Mouse (Mus musculus) gonadal fat pad, adult 2 months (tissue): ENCODE results near the gene Sox4. TPM values are rescaled to one million over a fixed set of nuclear protein-coding genes. Genes with fewer than 3 reads are reported as not detected.

Source experiments
- DNase-seq: peaks from one replicate; pipeline ENCODE4 v3.0.0-alpha.2; 2012; ENCODE audit warnings: low read depth
- polyA plus RNA-seq: library from polyadenylated mRNA; depleted of rRNA; stranded (reverse); fragments of >200 nt; gene quantifications from 2 replicates; pipeline ENCODE4 v1.2.3, GENCODE M21; 2012

Gene Sox4
- polyA plus RNA-seq, 1 experiment = 15.0 TPM

DNA sequence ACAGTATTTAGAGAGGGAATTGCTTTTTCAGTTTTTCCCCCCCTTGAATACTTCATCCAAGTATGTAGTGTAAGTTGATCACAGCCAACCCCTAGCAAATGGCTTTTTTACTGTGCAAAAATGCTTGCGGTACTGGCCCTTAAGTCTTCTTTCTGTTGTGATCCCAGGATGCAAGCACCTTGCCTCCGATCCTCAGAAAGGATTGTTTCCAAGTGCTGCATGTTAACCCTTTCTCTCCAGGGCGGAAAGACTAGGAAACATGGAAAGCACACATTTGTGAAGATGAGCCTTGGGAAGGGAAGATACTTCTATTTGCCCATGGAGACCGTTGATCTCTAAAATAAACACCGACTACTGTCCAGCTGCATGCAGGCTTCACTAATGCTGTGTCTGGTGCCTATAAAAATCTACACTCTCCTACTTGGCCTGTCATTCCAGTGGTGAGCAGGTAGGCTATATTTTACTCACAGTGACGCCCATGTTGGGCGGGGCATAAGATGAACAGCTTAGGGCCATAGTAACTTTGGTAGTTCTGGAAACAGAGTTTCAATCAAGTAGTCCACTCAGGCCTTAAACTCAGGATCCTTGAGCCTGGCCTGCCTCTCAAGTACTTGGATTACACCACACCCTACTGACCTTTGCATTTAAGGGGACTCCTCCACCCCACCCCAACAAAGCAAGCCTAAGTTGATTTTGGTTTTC is 5.6 kb downstream of the Sox4 start:
- no peak for DNase-seq

GRCm38 (mm10) chr13:28946565-28947135 is 6.9 kb downstream of the Sox4 start:
- DNase-seq = no peak

DNA sequence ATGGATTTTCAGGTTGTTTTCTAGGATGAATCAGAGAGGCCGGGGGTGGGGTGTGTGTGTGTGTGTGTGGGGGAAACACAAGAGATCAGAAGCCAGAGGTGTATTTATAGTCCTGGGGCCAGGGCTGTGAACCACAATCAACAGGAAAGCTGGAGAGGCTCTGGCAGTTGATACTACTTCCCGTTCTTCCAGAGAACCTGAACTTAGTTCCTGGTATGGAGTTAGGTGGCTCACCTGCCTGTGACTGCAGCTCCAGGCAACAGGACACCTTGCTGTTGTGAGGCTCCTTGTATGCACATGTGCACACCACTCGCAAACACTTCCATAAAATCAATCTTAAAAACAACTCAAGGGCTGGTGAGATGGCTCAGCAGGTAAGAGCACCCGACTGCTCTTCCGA is 7.8 kb downstream of the Sox4 start:
- DNase-seq = no peak

DNA sequence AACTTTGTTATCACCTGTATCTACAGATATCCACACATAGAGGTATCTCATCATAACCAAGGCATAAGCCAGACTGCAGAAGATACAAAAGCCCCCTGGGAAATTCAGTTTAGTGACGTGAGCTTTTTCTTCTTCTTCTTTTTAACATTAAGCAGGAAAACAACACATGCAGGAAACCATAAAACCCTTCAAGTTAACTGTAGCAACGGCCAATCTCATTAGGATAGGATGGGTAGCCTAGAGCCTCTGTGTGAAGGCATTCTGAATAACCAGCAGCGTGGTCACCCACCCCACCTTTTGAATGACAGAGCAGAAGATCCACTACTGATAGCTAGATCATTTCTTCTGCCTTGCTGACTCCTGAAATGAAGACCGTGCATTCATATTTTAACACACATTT is 10.6 kb downstream of the Sox4 start:
- no peak for DNase-seq

- DNase-seq = no peak
Measured at GRCm38 (mm10) chr13:28941983-28942630, 11.4 kb downstream of the Sox4 start.

DNA sequence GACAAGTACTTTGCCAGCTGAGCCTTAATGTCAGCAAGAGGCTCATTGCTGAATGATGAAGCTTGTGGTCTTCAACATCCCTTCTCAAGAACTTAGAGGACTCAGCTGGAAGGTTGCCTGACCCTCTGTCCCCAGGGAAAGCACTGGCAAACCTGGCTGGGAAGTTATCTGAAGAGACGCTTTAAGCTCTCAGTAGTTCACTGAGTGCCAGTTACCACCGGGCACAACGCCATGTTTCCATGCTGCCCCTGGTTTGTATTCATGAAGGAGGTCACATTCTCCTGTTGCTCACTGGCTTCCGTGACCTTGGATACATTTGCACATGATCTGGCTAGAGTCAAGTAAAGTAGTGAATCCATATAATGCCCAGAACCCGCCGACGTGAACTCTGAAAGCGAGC is 20.1 kb downstream of the Sox4 start:
- DNase-seq = no peak

DNA sequence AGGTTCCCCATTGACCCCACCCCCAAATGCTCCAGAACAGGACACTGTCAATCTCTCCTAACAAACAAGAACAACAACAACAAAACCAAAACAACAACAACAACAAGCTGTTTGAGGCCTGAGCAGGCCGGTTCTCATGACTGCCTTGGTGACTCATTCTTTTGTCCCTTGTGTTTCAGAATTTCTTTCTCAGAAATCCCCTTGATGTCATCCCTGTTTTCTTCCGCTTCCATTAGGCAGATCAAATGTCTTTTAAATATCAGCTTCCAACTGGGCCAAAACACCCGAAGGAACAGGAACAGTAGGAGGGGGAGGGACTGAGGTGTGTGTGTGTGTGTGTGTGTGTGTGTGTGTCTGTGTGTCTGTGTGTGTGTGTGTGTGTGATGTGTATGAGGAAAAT is 21.7 kb downstream of the Sox4 start:
- DNase-seq = no peak

GRCm38 (mm10) chr13:28931266-28931665 is 22.2 kb downstream of the Sox4 start:
- no peak for DNase-seq

DNA sequence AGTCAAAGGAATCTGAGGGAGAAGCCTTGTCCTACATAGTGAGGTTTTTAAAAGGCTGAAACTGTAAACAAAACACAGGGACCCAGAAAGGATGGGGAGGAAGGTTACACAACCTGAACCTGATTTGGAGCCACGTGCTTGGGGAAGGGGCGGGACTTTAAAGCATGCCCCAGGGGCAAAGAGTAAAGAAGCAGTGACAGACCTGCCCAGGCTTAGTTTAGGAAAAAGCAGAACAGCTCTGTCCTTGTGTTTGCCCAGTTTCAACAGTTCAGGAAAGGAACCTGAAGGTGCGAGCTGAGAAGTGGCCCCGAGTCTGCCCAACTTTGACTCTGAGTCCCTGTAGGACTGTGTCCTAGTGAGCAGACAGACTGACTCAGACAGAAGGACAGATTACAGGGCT is 23.1 kb downstream of the Sox4 start:
- no peak for DNase-seq

DNA sequence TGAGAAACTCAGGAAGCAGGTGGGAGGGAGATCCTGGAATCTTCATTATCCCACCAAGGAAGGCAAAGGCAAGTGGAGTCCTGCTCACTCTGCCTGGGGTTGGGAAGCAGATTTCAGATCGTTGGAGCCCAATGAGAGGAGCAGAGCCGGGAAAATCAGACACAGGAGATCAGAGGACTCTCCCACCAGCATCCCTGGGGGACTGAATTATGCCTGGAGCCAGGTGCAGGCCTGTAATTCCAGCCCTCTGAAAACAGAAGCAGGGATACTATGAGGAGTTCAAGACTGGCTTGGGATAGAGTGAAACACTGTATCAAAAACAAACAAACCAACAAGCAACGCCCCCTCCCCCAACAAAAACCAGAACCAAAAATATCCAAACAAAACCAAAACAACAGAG is 23.6 kb downstream of the Sox4 start:
- DNase-seq = no peak

GRCm38 (mm10) chr13:28923136-28923535 is 30.4 kb downstream of the Sox4 start:
- no peak for DNase-seq

DNA sequence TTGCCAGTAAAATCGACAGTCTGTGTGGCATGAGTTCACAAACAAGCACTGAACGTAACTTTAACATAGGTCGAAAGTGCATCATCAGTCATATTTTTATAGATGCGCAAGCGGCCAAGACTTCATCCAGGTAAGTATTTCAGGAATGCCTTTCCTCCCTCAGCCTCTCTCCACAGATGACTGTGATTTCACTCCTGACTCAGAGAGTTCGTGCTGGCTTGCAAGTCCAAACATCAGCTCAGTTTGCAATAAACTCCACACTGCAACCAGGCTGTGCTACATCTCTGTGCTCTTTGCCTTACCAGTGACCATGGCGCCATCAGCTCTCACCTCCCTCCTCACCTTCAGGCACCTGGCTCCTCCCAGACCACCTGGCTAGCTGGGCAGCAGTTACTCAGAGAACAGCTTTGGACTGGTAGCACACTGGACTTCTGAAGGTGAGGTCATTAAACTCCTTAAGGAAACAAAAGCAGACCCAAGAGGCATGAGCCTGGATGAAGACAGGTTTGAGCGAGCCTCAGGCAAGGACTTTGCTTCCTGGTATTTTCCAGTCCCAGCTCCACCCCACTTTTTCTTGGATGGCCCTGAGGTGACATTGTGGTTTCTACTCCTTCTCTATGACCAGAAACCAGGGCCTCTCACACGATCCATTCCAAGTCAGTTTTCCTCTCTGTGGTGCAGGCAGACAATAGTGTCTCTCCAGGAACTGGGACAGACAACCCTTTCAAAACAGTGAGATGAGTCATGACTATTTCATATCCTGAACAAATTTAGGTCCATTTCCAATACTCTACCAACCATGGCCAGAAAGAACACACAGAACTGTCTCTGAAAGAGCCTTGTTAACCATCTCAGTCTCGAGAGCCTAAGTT is 35.9 kb downstream of the Sox4 start:
- DNase-seq = no peak

DNA sequence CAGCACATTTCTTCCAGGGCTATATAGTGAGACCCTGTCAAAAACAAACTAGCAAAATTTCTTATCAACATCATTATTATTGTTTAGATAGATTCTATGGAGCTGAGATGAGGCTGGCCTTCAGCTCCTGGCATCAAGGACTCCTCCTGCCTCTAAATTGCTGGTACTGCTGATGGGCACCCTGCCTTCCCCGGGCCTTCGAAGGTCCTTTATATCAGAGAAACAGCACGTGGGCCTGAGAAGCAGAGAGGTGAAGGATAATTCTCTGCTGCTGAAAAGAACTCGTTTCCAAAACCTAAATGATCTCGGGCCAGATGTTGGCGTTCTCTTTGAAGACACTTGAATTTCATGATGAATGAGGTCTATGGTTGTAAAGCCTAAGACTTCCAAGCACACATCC is 39.9 kb downstream of the Sox4 start:
- no peak for DNase-seq

- DNase-seq = no peak
Measured at GRCm38 (mm10) chr13:28906981-28907380, 46.5 kb downstream of the Sox4 start.
